Mouse (Mus musculus): ENCODE results near the gene Klc4.

GRCm38 (mm10) chr17:46612820-46613219, 33.0 kb downstream of the Klc4 start:
- TF ChIP-seq MAFK (IDR thresholded peaks at IDR 0.05; ENCODE audit: insufficient read depth, low read depth, low read length) (no peak), ZNF384 (IDR thresholded peaks at IDR 0.05; ENCODE audit: low read depth, low read length) (no peak), HCFC1 (IDR thresholded peaks at IDR 0.05; ENCODE audit: borderline replicate concordance, insufficient read depth, low read length) (no peak), ZC3H11A (IDR thresholded peaks at IDR 0.05; ENCODE audit: borderline replicate concordance, low read depth, low read length) (no peak)

Data from ES-E14 (cell line).